Mouse (Mus musculus): ENCODE results near the gene Nudt16l1.
A peak's percentile ranks its signal among the peaks of the same experiment; 100 is the strongest.

Gene Nudt16l1

DNA sequence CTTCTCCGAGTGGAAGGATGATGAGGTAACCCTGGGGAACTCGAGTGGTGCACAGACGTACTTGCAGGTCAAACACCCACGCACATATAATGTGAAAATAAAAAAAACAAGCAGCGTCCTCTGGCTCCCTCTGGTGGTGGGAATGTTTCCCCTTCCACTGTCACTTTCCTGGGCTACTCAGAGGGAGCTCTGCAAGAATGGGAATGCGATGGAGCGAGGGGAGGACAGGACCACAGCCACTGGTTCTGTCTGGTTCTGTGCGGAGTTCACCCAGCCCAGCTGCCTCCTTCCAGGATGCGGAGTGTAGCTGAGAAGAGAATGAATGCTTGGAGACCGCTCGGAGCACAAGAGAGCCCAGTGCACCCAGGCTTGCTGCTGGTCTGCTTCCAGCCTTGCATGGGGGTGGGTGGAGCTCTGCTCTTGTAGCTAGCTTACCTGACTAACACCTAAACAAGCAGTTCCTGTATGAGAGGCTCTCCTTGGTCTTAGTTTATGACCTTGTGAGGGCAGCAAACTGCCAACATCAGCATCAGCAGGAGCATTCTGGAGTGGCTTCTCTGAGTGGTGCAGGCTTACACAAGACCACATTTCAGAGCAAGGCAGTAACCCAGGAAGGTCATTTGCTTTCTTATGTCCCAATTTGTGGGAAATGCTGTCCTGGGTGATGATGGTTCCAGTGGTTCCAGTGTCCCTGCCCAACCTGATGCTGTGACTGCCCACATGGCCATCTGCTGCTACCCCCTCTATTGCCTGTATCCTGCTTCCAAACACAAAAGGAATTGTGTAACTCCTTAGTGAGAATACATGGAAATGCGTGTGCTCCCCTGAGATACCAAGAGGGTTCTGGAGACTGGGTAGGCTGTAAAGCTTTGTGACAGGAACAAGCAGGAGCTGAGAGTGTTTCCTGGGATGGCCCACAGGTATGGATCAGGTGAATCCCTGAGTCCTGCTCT is 24.5 kb upstream of the Nudt16l1 start:
- peak; percentile 83 for DNase-seq (ENCODE audit: low spot score)

DNA sequence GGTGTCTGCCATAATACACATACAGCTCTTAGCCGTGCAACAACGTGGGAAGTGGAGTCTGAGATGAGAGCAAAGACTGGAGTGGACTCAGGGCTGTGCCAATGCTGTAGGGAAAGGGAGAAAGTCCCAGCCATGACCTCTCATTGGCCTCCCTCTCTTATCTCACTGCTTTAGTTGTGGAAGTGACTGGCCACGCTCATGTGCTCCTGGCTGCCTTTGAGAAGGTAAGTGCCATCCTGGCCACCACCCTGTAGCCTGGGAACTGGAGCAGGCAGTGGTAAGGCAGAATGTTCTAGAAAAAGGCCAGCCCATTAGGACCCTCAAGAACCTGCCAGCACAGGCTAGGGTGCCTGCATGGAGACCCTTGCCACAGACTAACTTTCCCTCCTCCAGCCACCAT is 22.6 kb upstream of the Nudt16l1 start:
- DNase-seq (ENCODE audit: low spot score): no peak

DNA sequence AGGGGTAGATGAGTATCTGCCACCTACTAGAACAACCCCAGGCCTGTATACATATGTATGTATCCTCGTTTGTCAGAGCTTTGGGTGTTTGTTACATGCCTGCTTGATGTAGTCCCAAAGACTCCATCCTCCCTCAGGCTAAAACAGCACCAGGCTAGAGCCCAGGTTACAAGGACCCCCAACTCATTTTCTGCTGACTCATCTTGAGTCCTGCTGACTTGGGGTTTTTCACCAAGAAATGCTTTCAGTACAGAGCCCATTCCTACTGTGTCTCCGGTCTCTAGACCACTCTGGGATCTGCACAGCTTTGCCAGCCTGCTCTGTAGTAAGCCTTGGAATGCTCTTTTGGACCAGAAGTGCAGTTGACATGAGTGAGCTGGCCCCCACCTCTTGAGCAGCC is 22.0 kb upstream of the Nudt16l1 start:
- no peak for DNase-seq (ENCODE audit: low spot score)

DNA sequence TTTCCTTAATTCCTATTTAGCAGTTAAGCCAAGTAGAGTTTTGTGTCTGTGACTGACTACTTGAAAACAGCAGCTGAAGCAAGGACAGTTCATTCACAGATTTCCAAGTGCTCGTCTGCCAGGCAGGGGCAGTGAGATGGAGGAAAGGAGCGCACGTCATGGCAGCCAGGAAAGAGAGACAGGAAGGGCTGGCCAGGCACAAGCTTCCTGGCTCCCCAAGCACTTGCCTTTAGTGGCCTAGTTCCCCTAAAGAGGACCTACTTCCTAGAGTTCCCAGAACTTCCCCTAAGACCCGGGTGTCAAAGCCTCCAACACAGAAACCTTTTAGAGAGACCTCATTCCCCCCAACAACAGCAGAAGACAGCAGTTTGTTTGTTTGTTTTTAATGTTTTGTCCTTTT is 18.0 kb upstream of the Nudt16l1 start:
- DNase-seq (ENCODE audit: low spot score): no peak

DNA sequence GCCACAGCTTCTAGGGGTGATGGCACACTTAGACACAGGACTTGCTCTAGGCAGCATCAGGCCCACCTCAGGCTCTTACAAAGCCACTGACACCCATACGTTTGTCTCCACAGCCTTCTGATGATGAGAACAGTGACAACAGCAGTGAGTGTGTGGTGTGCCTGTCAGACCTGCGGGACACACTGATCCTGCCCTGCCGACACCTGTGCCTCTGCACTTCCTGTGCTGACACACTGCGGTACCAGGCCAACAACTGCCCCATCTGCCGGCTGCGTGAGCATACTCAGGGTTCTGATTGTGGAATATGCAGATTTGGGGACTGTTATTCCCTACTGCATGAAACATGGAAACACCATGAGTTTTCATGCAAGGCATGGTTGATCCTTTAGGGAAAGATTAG is 16.1 kb upstream of the Nudt16l1 start:
- no peak for DNase-seq (ENCODE audit: low spot score)

GRCm38 (mm10) chr16:4923996-4924395 is 14.6 kb upstream of the Nudt16l1 start:
- no peak for DNase-seq (ENCODE audit: low spot score)

GRCm38 (mm10) chr16:4927967-4928366 is 10.6 kb upstream of the Nudt16l1 start:
- DNase-seq (ENCODE audit: low spot score): no peak

- DNase-seq (ENCODE audit: low spot score): no peak
Observed at GRCm38 (mm10) chr16:4928474-4928873, 10.1 kb upstream of the Nudt16l1 start.

- DNase-seq (ENCODE audit: low spot score): no peak
Observed at GRCm38 (mm10) chr16:4932429-4932828, 6.1 kb upstream of the Nudt16l1 start.

GRCm38 (mm10) chr16:4935430-4935829 is 3.1 kb upstream of the Nudt16l1 start:
- DNase-seq (ENCODE audit: low spot score): no peak

DNA sequence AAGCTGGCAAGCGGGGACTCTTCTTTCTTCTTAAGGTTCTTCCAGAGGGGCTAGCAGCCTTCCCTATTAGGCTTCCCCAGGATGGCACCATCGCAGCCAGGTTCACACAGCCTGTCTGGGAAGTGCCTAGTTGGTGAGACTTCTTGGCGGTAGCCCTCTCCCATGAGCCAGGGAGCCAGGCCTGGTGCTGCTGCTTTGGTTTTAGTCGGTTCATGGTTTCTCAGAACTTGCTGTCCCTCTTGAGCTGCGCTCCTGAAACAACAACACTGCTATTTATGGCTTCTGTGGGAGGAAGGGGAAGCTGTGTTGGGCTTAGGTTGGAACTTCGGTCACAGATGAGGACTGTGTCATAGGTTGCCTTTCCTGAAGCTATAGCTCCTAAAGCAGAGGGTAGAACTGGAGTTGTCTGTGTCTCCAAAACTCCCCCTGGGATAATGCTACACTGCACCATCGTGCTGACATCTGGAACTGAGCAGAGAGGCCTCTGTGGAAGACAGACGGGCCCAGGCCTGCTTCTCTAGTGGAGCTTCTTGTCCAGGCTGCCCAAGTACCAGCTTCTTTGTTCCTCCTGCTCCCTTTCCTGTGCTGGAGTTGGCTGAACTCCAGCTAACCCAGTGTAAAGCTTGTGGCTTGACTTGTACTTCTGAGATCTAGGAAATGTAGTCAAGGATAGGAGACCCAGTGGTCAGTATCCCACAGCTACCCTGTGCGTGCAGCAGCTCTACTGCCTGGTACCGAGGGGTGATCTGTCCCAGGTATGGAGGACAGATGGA is 2.4 kb upstream of the Nudt16l1 start:
- DNase-seq (ENCODE audit: low spot score): no peak

DNA sequence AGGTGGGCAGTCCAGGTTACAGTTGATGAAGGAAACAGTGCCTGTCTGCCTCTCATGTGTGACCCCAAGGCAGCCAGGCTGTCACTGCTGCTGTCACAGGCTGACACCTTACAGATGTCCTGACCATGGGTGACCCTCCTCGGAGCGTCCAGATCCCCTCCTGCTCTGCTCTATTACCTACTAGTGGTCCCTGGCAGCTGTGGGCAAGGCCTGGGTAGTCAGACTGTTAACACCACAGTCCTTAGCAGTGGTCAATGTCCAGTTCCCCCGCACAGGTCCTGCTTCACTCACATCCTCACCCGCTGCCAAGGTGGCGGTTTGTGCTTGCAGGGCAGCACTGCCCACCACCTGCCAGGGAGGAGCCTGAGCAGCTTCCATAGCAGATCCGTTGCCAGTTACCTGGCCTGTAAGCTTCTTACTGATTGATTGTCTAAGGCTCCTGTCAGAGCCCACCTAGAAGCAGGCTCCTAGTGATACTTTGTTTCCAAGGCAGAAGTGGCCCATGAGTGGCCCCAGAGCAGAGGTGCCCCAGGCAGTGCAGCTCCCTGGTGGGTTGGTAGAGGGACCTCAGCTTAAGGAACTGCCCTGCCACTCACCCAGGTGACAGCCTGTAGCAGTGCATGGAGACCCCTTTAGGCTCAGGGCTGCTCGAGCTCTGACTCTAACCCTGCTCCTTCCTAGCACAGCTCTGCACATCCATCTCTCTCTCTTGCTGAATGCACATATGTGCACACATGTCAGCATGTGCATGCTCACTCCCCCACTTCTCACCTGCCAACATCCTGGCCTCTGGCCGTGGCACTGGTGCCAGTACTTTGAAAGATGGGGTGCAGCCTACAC is 990 bp upstream of the Nudt16l1 start:
- DNase-seq (ENCODE audit: low spot score): no peak

GRCm38 (mm10) chr16:4938989-4939388 is 428 bp downstream of the Nudt16l1 start:
- DNase-seq (ENCODE audit: low spot score): peak; percentile 94

DNA sequence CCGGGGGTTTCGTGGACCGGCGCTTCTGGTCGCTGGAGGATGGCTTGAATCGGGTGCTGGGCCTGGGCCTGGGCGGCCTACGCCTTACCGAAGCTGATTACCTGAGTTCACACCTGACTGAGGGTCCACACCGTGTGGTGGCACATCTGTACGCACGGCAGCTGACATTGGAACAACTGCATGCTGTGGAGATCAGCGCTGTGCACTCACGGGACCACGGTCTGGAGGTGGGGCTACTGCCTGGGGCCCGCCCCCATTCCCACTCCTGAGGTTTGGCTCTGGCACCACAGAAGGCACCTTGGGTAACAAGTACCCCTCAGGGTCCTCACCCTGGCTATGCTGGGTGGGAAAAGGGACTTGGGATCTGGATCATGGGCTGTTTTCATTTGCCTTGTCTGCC is 851 bp downstream of the Nudt16l1 start:
- no peak for DNase-seq (ENCODE audit: low spot score)

DNA sequence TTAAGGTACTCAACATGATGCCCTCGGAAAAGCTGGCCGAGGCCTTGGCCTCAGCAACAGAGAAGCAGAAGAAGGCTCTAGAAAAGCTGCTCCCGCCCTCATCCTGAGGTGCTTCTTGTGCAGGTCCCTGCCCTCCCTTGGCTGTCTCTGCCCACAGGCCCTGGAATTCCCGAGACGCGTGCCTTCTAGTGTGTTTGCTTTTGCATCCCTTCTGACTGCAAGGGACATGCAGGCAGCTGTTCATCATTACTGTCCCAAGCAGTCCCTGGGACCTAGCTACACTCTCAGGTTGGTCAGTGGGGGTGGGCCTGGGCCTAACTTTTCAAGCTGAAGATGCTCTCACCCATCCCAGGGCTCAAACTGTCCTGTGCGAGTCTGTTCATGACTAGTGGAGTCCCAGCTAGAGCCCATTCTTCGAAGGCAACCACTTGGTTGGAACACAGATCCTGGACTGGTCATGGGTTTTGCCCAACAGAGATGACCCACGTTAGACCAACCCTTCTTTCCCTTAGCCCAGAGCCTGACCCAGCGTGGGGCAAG is 1.8 kb downstream of the Nudt16l1 start:
- DNase-seq (ENCODE audit: low spot score): no peak

GRCm38 (mm10) chr16:4941016-4941415 is 2.5 kb downstream of the Nudt16l1 start:
- no peak for DNase-seq (ENCODE audit: low spot score)

- DNase-seq (ENCODE audit: low spot score): no peak
Observed at GRCm38 (mm10) chr16:4942868-4943267, 4.3 kb downstream of the Nudt16l1 start.

GRCm38 (mm10) chr16:4943431-4943830 is 4.9 kb downstream of the Nudt16l1 start:
- no peak for DNase-seq (ENCODE audit: low spot score)

DNA sequence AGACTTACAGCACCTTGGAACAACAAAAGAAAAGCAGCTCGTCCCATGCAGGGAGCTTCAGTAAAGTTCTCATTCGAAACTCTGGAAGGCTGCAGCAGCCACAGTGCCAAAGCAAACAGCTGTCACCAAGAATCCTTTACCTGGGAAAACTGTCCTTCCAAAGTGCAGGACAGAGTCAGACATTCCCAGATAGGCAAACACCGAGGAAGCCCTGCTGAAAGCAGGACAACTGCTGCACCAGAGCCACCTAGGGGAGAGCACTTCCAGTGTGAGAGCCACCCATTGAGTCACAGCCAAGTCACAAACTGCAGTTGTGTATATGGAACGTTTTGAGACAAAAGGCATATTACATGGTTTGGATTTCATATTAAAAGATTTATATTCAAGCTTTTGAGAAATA is 6.9 kb downstream of the Nudt16l1 start:
- no peak for DNase-seq (ENCODE audit: low spot score)

DNA sequence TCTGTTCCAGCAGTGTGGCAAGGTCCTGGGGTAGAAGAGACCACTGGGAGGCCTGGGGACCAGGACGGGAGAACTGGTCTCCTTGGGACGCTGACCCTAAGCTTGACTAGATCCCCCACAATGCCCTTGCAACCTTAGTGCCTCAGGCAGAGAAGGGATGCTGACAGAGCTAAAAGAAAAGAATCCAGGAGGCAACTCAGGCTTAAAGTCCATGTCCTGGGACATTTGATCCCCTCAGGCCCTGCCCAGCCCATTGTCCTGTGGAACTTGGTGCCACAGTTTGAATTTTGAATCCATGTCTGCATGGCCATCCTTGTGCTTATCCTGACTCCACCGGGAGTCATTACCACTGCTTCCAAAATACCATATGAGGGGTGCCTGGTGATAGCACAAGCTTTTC is 7.6 kb downstream of the Nudt16l1 start:
- DNase-seq (ENCODE audit: low spot score): no peak

DNA sequence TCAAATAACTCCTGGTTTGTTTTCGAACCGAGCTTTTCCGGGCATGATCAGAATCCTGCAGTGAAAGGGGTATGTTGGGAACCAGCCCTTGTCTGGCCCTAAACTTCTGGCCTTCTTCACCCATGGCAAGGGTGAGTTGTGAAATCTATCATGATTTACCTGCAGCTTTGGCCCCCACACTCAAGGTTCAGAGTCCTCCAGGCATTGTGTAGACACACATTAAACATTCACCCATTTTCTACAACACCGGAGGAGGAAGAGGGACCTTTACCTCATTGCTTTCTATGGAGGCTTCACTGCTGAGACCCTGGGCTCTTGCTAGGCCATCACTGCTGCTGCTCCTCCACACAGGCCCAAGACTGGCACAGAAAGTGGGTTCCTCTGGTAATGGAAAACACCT is 8.8 kb downstream of the Nudt16l1 start:
- no peak for DNase-seq (ENCODE audit: low spot score)

DNA sequence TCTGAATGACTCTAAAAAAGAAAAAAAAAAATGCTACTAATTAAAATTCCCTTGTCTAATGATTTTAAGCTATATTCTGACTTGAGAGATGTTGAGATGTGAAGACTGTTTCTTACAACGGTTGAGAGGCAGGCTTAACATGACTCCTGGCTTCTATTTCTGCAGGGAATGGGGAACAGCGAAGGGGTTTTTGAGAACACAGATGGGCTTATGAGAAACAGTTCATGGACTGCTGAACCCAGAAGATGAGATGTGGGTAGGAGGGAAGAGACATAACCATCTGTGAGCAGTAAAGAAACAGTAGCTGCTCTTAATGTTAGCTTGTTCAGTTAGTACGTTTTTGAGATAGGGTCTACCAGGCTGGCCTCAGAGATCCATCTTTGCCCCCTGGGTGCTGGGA is 18.0 kb downstream of the Nudt16l1 start:
- DNase-seq (ENCODE audit: low spot score): no peak
